Mouse (Mus musculus) cerebellum, adult 9-11 months (tissue): ENCODE measurements around the gene Pln.

Experiments
- DNase-seq: peaks from one replicate; pipeline ENCODE4 v3.0.0; 2022

Pln gene

DNA sequence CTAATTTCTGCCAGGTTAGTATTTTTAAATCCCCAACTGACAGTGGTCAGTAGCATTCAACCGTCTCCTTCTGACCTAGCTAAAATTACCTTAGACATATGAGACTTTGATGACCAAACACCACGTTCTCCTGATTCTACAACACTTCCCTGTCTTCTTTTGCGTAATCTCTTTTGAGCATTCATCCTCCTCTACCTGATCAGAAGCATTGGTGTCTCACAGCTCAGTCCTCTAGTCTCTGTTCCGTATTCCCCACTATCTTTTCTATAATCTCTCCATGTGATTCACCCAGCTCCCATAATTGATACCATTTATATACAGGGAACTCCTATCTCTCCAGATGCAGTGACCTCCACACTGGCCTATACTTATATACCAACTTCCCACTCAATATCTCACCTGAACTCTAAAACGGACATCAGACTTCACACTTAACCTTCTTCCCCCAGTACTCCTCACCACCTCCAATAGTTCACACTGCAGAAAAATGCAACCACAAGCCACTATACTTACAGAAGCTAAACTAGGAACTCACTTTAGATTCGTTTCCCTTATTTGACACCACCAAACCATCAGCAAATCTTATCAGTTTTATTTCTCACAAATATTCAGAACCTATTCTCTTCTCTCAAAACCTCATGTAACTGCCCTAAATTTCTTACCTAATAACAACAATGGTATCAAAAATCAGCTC, 36.6 kb downstream of the Pln start:
- no peak for DNase-seq

DNA sequence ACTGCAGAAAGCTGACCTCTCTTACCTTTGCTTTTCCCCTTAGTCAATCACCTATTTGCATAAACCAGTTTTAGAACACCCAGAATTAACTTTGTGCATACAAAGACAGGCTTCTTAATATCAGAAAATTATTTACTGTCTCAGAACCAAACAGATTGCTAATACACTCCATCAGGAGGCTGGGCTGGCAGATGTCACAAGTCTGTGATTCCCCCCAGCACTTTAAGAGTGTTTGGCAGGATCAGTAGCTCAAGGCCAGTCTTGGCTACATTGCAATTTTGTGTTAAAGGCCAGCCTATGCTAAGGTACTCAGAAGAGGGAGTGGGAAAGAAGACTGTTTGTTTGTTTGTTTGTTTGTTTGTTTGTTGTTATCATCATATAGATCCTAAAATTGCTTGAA, 39.6 kb downstream of the Pln start:
- no peak for DNase-seq

DNA sequence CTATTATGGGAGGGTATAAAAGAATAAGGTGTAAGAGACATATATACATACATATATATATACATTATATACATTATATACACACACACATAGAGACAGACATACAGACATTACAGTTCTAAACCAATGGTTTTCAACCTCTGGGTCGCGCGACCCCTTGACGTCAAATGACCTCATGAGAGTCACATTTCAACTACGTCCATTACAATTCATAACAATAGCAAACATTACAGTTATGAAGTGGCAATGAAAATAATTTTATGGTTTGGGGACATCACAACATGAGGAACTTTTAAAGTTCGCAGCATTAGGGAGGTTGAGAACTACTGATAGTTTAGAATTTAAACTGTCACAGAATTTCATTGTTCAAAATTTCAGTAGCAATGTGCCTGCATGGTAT, 40.8 kb downstream of the Pln start:
- no peak for DNase-seq

DNA sequence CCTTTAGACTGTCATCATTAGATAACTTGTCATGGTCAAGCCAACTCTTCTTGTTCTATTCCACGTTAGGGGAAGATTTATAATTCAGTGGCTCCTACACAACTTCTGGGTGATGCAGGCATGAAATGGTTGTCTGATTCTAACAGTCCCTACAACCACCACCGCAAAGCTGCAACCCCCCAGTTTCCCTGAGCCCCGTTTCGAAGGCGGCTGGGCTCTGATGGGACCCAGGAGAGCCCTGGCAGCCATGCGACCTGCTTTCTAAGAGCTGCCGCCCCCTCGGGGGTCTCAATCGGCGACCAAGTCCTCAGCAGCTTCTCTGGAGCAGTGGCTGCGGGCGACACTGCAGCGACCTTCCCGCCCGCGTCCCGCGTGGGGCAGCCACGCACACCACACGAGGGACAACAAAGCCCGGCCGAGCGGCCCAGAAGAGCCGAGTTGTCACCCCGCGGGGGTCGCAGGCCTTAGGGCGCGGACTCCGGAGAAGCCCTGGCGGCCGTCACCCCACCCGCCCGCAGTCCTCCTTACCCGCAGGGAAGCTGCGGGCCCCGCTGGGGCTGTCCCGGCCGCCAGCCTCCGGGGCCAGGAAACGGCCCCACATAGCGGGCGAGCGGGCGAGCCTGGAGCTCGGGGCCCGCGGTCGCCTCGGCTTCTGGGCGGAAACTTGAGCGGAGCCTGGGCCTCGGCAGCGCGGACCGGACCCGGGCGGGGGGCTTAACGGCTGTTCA, 41.7 kb downstream of the Pln start:
- DNase-seq = peak; percentile 72

DNA sequence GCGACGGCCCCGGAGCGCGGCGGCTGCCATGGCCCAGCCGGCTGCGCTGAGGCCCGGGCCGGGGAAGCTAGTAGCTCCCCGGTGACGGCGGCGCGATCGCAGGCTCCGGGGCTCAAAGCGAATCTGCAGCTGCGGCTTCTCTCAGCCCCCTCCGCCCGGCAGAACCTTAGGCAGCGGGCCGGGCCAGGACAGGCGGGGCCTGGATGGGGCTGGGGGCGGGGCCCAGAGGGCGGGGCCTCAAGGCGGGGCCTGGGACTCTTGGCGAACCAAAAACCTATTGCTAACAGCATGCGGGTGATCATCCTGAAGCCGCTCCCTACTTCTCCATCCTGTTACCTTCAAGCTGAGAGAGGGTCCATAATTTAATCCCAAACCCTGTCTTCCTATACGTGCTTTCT, 42.2 kb downstream of the Pln start, which contains the start of gene Cep85l:
Cep85l (minus strand) TSS at position 239 of the 398 bp plus-strand sequence.
- DNase-seq = peak; percentile 91

DNA sequence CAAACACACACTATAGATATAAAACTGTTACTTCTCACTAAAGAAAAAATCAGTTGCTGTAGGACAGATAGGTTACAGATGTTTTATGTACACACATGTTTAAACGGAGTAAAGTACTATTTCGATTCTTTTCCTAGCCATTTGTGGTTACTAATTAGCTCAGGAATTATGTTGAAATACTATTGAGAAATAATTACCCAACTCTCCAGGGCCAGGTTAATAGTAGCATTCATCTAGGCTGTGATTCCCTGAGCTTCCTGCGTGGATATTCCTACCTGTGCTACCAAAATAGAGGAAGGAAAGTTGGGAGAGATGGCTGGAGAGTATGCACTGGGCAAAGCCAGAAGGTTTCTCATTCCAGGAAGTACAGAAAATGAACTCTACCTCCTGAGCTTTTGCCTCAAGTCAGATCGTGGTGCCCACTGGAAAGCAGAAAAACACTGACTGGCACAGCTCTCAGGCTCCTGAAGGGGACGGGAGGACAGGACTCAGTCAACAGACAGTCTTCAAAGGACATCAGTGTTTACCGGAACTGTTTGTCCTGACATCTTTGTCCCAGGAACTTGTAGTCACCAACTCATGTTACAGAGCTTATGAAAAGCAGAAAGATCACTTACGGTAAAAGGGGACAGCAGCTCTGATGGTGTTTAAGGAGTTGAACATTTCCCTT, 45.4 kb downstream of the Pln start:
- no peak for DNase-seq

DNA sequence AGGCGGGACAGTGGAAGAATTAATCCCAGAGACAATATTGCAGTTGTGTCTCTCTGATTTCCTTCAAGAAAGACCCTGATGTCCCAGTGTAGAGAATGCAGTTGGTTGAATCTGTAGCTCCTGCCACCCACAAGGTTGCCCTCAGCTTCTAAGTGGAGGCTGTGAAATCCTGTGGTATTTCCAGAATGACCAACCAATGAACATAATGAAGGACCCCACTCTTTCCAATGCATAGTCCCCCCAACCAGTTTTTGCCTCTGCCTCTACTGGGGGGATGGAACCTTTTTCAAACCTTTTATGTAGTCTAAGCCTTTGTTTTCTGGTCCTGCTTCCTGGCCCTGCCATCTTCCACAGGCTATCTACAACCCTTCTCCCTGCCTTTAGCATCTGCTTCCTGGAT, 47.4 kb downstream of the Pln start:
- no peak for DNase-seq

DNA sequence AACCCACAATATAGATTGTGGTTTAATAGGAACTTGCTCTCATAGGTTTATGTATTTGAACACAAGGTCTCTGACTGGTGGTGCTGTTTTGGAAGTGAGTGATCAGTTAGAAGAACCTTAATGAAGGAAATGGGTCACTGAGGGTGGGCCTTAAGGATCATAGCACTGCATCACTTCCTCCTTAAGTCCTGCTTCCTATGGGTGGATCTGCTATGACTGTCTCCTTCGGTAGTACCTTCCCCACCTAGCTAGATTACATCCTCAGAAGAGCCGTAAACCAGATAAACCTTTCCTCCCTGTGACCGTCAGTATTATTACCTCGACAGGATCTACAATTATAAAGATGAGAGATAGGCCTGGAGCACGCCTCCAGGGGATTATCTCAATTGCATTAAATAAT, 48.0 kb downstream of the Pln start:
- no peak for DNase-seq

DNA sequence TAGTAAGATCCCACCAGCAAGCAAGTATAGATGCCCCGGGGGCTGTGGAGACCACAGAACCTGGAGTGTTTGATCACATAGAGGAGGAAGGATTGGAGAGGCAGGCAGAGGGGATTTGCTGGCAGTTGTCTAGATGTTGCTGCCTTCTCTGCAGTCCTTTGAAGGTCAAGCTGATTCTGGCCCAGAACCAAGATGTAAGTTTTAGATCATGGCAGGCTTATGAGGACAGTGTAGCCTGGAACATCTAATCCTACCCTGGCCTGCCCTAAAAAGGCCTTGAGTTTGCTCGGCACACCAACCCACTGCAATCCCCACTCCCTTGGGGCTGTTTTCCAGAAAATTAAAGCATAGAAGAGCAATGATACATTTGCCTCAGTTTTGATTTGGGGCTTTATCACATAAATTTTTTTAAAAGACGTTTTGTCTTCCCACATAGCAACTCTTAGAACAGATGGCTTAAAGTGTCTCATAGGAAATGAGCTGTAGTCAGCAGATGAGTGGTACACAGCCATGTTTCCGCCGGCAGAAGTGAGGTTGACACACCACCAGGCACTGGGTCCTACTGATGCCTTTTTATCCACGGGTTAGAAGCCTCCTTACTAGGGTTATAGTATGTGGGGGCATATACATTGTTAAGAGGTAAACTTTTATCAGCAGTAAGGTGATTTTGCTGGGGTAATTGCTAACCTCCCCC, 50.9 kb downstream of the Pln start:
- DNase-seq = no peak

DNA sequence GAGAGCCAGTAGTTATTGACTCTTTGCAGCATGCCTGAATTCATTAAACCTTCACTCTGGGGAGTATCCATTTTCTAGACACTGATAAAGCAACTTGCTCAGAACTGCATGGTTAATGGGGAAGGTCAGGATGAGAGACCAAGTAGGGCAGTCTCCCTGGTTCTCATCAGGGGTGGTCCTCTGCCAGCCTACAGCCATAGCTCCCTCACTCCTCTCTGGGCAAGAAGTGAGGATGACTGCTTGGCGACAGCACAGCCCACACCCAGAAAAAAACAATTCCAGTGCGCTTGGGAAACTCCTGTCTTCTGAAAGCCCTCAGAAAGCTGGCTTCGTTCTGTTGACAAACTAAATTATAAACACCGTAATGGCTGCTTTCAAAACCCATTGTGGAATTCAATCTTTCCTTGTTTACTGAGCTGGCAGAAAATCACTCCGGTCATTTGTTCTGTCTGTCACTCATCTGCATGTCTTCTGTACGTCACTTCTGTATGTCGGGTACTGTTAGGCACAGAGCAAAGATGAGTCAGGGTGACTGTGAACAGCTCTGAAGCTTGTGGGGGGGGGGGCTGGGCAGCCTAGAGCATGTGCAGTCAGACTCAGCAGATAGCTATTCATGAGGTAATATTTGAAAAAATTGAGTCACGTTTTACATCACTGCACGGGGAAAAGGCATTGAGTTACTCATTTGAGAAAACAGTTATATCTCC, 57.6 kb downstream of the Pln start:
- no peak for DNase-seq
